Mouse (Mus musculus) right cerebral cortex, postnatal 10 days (tissue): ENCODE data around the gene Ftcd.
A peak's percentile ranks its signal among the peaks of the same experiment; 100 is the strongest.

Experiments
- DNase-seq, 2 experiments: peaks; one replicate each; pipeline ENCODE4 v3.0.0; 2021; ENCODE audit warnings: low spot score in 2 of 2

Gene Ftcd

DNA sequence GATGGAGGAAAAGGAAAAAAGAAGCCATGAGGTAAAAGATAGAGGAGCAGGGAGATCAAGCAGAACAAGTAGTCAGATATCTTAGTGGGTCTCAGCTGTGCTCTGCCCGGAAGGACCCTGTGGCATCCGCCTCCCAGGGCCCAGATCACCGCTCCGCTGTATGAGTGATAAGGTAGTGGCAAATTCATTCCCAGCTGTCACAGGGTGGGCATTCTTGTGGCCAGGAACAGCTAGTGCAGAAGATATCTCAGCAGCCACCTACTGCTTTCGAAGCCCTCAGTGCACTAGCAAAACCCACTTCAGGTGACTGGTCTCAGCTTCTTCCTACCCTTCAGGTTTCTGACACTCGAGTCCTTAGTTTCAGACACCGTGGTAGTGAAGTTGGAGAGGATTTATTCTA lies 37.0 kb downstream of the Ftcd start:
- DNase-seq: no peak

DNA sequence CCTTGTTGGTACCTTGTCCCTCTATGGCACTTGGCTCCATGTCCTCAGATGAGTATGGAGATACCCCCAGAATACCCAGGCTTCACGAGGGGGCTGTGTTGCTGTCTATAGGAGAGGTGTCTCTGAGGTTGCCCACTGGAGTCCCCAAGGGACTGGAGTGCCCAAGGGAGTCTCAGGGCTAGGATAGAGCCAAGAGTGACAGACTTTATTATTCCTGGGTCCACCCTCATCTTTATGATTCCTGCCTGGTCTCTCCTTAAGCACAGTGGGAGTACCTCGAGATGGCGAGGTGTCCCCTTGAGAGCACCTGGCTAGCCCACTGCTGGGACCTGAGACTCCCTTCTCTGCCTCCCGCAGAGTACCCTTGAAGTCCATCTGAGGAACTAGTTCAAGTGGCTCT lies 47.0 kb downstream of the Ftcd start:
- no peak for DNase-seq

DNA sequence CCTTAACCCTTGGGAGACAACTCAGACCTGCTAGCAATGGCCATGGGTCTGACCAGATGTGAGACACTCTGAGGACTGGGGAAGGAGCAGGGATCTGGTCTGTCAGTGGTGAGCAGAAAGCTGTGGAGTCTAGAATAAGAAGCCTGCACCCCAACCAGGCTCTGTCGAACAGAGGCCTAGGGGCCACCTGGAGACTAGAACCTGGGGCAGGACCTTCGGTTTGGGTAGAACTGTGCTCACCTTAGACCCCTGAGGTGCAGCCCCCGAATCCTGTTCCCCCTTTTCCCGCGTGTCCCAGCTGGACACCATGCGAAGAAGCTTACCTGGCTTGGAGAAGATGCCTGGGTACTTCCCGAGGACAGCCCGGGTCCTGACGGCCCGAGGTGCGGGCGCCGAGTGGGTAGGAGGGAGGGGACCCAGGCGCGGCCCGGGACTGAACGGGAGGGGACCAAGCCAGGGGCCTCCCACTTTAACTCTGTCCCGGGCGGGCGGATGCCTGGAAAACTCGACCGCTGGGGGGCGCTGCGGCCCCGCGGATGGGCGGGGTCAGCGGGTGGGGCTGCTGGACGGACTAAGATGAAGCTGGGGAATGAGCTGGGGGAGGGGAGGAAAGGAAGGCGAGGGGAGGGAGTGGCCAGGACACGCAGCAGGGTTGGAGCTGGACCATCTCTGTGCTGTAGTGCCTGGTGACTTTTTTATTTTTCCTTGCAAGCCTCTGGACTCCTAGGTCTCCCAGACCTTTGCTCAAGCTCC lies 47.7 kb downstream of the Ftcd start, which contains the start of gene Col6a2:
Gene Col6a2, minus strand, starts transcription at position 703 of the 753 bp plus-strand sequence.
- peak; percentile 62 to 76 for DNase-seq

DNA sequence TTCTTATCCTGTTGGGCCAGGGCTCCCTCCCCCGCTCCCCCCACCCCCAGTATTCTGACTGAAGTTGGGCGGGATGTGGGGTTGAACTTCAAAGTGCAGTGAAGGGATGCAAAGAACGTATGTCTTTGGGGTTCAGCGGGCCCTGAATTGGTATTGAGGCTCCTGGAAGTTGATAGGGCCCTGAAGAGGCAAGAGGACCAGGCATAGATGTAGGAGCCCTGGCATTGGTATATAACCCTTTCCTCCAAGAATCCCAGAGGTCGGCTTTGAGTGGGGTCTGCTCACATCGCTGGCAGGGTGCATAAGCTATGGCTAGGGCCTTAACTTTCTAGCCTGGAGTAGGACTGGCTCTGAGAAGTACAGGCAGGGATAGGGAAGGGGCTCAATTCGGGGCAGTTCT lies 48.3 kb downstream of the Ftcd start:
- no peak for DNase-seq

DNA sequence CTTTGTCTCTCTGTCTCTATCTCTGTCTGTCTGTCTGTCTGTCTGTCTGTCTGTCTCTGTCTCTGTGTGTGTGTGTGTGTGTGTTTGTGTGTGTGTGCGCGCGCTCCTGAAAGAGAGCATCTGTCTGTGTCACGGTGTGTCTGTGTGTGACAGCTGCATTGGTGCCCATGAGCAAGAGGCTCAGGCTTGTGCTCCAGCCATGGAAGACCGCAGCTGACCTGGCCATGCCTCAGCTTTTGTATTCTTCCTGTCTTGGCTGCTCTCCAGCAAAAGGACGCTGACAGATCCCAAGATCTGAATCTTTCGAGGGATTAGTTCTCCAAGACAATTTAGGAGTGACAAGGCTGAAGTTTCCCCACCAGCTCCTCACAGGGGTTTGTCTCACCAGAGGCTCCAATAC lies 49.5 kb downstream of the Ftcd start:
- DNase-seq: no peak

DNA sequence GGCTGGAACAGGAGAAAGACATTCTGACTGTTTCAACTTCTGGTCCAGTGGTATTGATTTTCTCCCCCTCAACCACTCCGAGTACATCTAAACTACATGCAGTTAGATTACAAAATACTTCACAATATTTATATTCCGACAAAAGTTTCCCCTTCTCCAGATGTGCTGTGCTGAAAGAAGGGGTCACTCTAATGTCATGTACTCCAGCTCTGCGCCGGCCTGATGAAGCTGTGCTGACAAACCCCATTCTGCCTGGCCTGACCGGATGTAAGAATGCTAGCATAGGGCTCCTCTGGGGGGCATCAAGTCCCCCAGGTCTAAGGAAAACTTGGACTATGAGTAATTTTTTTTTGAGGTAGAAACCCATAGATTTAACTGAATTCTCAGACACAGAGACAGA lies 52.3 kb downstream of the Ftcd start:
- no peak for DNase-seq

DNA sequence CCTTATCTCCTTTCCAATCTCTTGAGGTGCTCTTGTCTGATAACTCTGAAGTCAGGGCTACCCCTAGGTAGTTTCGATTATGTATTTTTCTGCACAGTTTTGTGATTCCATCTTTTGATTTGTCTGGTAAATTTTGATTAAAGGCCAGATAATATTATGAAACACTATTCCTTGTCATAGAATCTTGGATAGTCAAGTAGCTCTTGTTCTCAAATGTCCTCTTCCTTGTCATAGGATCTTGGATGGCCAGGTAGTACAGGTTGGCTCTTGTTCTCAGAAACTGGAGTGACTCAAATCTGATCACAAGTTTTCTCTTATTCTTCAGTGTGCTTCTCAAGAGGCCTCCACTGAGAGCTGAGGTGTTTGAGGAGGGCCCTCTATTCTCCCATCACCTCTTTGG lies 55.2 kb downstream of the Ftcd start:
- no peak for DNase-seq

DNA sequence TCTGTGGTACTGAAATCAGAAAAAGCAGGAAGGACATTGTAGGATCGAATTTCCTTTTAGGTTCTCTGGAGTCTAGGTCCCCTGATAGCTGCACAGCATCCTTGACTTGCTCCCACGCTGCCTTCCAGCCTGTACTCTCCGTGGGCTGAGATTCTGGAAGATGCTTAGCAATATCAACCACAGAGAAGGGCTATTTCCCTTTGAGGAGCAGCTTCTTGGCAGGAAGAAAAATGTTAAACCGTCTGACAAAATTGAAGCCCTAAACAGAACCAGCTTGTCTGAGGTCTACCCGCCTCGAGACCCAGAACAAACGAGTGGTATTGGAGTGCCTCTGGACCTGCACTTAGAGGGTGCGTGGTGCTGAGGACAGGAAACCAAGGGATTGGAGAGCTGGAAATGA lies 57.2 kb downstream of the Ftcd start:
- DNase-seq: no peak

DNA sequence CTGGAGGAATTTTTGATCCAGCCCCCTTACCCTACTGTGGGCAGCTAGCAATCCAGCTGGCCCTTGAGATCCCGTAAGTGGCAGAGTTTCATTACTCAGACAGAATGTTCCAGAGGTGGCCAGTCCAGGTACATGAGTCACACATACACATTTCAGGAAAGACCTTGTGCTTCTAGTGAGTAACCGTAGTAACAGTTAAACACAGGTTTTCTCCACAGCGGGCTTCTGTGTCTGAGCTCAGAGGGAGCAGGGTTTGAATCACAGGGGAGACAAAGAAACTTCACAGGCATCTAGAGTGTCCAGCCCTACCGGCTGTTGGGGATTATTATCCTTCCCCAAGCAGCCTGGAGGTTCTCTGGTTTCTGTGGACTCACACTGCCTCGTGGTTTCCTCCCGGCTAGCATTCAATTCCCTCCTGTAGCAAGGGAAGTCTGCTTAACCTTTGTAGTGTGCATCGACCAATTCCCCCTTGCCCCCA lies 58.7 kb downstream of the Ftcd start:
- no peak for DNase-seq

DNA sequence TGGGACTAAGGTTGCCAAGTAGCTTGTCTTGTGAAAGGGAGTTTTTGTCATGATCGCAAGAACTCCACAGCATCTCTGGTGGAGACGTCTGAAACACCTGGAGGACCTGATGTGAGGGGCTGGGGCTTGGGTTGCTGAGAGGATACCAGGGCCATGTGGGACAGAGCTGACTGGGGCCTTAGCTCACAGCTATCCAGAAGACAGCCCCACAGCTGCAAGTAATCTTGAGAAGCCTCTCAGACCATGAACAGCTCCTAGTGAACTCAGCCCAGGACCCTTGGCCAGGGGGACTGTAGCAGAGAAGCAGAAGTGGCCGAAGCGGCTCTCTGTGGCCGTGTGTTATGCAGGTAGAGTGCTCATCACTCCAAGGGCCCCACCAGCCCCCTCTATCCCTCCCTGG lies 59.1 kb downstream of the Ftcd start:
- DNase-seq: no peak

DNA sequence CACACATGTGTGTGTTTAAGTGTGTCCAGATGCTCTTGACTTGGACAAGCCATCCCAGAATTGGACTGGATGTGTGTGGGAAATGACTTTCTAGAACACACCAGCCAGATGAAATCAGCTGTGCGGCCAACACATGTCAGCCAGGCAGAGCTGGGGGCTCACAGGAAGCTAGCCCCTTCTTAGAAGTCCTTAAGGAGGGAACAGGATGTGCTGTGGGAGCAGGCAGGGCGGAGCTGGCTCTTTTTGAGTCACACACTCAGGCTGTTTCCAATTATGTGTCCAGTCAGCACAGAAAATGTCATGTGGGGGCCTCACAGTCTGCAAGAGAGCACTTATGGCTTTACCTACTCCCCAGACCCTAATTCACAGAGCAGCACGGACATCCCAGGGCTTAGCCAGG lies 60.6 kb downstream of the Ftcd start:
- DNase-seq: no peak

DNA sequence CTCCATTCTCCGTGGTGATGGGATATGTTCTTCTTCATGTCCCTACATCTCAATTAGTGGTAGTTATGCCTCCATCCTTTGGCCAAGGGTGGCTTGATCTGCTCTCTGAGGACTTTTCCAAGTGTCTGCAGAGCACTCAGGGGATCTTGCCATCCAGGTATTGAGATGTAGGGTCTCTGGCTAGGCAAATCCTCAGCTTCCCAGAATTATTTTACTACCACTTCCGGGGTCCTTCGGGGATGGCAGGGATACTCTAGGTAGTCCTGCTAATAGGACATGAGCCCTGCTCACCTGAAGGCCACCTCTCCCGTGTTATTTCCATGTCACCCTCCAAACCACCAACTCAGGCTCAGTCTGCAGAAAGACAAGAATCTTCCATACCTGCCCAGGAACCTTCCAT lies 61.2 kb downstream of the Ftcd start:
- DNase-seq: no peak
